Mouse (Mus musculus): ENCODE measurements at regions not wholly inside any gene's neighbourhood (a gene's known extent, or its start where the extent isn't known, plus 50 kb on each side); places are given as distances from the start of the nearest gene placed in this dataset.

GRCm38 (mm10) chr4:152836080-152836479 is 358.4 kb upstream of the Kcnab2 start:
- no peaks in the 10 kb centered on the region for H3K27me3 ChIP-seq (ENCODE audit: control insufficient read depth, insufficient read depth, low read length, poor library complexity, severe bottlenecking)
- H3K4me3 ChIP-seq (ENCODE audit: low read depth, low read length) = no peak overlapping the region
- no peaks in the 10 kb centered on the region for H3K36me3 ChIP-seq (ENCODE audit: control insufficient read depth, insufficient read depth, low read length, poor library complexity, severe bottlenecking)
- H3K27ac ChIP-seq (ENCODE audit: insufficient read depth, low read length) = no peak overlapping the region
- H3K9me3 ChIP-seq (replicated peaks; ENCODE audit: control insufficient read depth, insufficient read depth, low read length, poor library complexity, severe bottlenecking) = no peaks in the 10 kb centered on the region
- no peak overlapping the region for H3K9ac ChIP-seq (ENCODE audit: low read depth, poor library complexity, severe bottlenecking)
- no peaks in the 10 kb centered on the region for H3K4me1 ChIP-seq (ENCODE audit: control insufficient read depth, insufficient read depth, low read length)
- TF ChIP-seq EP300 (IDR thresholded peaks at IDR 0.05; ENCODE audit: insufficient read depth, low read depth, low read length) = no peak
- no peak for TF ChIP-seq CTCF (IDR thresholded peaks at IDR 0.05; ENCODE audit: low read depth, low read length)
- TF ChIP-seq POLR2A (IDR thresholded peaks at IDR 0.05; ENCODE audit: insufficient read depth, low read length) = no peak

DNA sequence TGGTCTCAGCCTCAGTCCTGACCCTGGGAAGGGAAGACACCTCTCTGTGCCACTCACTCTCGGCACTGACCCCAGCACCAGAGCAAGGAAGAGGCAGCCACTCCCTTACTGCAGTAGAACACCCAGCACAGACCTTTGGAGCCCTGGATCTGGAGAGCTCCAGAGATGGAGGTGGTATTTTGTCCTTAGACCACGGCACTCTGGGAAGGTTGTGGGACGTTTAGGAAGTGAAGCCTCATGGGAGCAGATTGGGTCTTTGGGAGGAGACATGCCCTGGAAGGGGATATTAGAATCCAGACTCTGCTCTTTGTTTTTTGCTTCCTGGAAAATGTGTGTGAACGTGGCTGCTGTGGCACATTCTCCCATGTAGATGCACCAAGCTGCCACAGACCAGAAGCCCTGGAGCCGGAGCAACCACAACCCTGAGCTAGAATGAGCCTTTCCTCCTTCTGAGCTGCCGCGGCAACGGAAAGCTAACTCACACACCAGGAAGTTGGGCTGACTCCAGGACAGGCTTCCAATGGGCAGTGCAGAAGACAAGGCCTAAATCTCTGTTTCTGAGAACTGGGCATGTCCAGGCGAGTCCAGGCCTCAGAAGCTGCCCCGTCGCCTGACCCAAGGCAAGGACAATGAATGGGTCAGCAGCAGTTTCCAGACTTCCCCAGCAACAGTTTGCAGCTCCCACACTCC is 356.9 kb upstream of the Kcnab2 start:
- TF ChIP-seq EP300 (IDR thresholded peaks at IDR 0.05; ENCODE audit: insufficient read depth, low read depth, low read length) (no peak), POLR2A (IDR thresholded peaks at IDR 0.05; ENCODE audit: insufficient read depth, low read length) (no peak), CTCF (IDR thresholded peaks at IDR 0.05; ENCODE audit: low read depth, low read length) (no peak)
- Histone ChIP-seq H3K4me3 (ENCODE audit: low read depth, low read length) (no peak overlapping the region), H3K27ac (ENCODE audit: insufficient read depth, low read length) (no peak overlapping the region), H3K9me3 (replicated peaks; ENCODE audit: control insufficient read depth, insufficient read depth, low read length, poor library complexity, severe bottlenecking) (0 out of 2 replicates have a peak, but pooled peaks cover under 1% of the 10 kb centered on the region), H3K4me1 (ENCODE audit: control insufficient read depth, insufficient read depth, low read length) (no peaks in the 10 kb centered on the region), H3K27me3 (ENCODE audit: control insufficient read depth, insufficient read depth, low read length, poor library complexity, severe bottlenecking) (no peaks in the 10 kb centered on the region), H3K36me3 (ENCODE audit: control insufficient read depth, insufficient read depth, low read length, poor library complexity, severe bottlenecking) (no peaks in the 10 kb centered on the region), H3K9ac (ENCODE audit: low read depth, poor library complexity, severe bottlenecking) (no peak overlapping the region)

- TF ChIP-seq CTCF (IDR thresholded peaks at IDR 0.05; ENCODE audit: low read depth, low read length) = no peak
- Histone ChIP-seq H3K36me3 (ENCODE audit: control insufficient read depth, insufficient read depth, low read length, poor library complexity, severe bottlenecking) (no peaks in the 10 kb centered on the region), H3K4me3 (ENCODE audit: low read depth, low read length) (no peak overlapping the region), H3K27me3 (ENCODE audit: control insufficient read depth, insufficient read depth, low read length, poor library complexity, severe bottlenecking) (no peaks in the 10 kb centered on the region), H3K9me3 (replicated peaks; ENCODE audit: control insufficient read depth, insufficient read depth, low read length, poor library complexity, severe bottlenecking) (0 out of 2 replicates have a peak, but pooled peaks cover 4% of the 10 kb centered on the region), H3K4me1 (ENCODE audit: control insufficient read depth, insufficient read depth, low read length) (no peaks in the 10 kb centered on the region), H3K9ac (ENCODE audit: low read depth, poor library complexity, severe bottlenecking) (no peak overlapping the region), H3K27ac (ENCODE audit: insufficient read depth, low read length) (no peak overlapping the region)
These were observed 356.0 kb upstream of the Kcnab2 start for GRCm38 (mm10) chr4:152833411-152834310.

GRCm38 (mm10) chr4:152832757-152833363 is 355.2 kb upstream of the Kcnab2 start:
- TF ChIP-seq POLR2A (IDR thresholded peaks at IDR 0.05; ENCODE audit: insufficient read depth, low read length) = no peak
- TF ChIP-seq CTCF (IDR thresholded peaks at IDR 0.05; ENCODE audit: low read depth, low read length) = no peak
- no peak for TF ChIP-seq EP300 (IDR thresholded peaks at IDR 0.05; ENCODE audit: insufficient read depth, low read depth, low read length)
- no peak overlapping the region for H3K27ac ChIP-seq (ENCODE audit: insufficient read depth, low read length)
- no peaks in the 10 kb centered on the region for H3K27me3 ChIP-seq (ENCODE audit: control insufficient read depth, insufficient read depth, low read length, poor library complexity, severe bottlenecking)

GRCm38 (mm10) chr4:152825185-152825584 is 347.5 kb upstream of the Kcnab2 start:
- H3K27ac ChIP-seq (ENCODE audit: insufficient read depth, low read length) = no peak overlapping the region
- no peak overlapping the region for H3K9ac ChIP-seq (ENCODE audit: low read depth, poor library complexity, severe bottlenecking)
- H3K36me3 ChIP-seq (ENCODE audit: control insufficient read depth, insufficient read depth, low read length, poor library complexity, severe bottlenecking) = no peaks in the 10 kb centered on the region
- H3K4me3 ChIP-seq (ENCODE audit: low read depth, low read length) = no peak overlapping the region
- peaks cover 13% of the 10 kb centered on the region for H3K9me3 ChIP-seq (replicated peaks; ENCODE audit: control insufficient read depth, insufficient read depth, low read length, poor library complexity, severe bottlenecking)
- no peaks in the 10 kb centered on the region for H3K27me3 ChIP-seq (ENCODE audit: control insufficient read depth, insufficient read depth, low read length, poor library complexity, severe bottlenecking)
- H3K4me1 ChIP-seq (ENCODE audit: control insufficient read depth, insufficient read depth, low read length) = no peaks in the 10 kb centered on the region
- no peak for TF ChIP-seq EP300 (IDR thresholded peaks at IDR 0.05; ENCODE audit: insufficient read depth, low read depth, low read length)
- TF ChIP-seq POLR2A (IDR thresholded peaks at IDR 0.05; ENCODE audit: insufficient read depth, low read length) = no peak
- no peak for TF ChIP-seq CTCF (IDR thresholded peaks at IDR 0.05; ENCODE audit: low read depth, low read length)

More at GRCm38 (mm10) chr4:152832757-152833363, 355.2 kb upstream of the Kcnab2 start:
- H3K4me1 ChIP-seq (ENCODE audit: control insufficient read depth, insufficient read depth, low read length) = no peaks in the 10 kb centered on the region
- H3K9me3 ChIP-seq (replicated peaks; ENCODE audit: control insufficient read depth, insufficient read depth, low read length, poor library complexity, severe bottlenecking) = peaks cover 12% of the 10 kb centered on the region; the same call in 1 of the 2 replicates
- no peaks in the 10 kb centered on the region for H3K36me3 ChIP-seq (ENCODE audit: control insufficient read depth, insufficient read depth, low read length, poor library complexity, severe bottlenecking)
- no peak overlapping the region for H3K9ac ChIP-seq (ENCODE audit: low read depth, poor library complexity, severe bottlenecking)
- no peak overlapping the region for H3K4me3 ChIP-seq (ENCODE audit: low read depth, low read length)

Data from ES-Bruce4 (cell line).